Mouse (Mus musculus) kidney, adult 2 months (tissue): ENCODE measurements around the gene Syt6.

Source experiments
- CTCF ChIP-seq: fragments of 200-500 bp; conservative IDR thresholded peaks from 2 replicates; pipeline ENCODE4 v1.5.1; 2011; ENCODE audit warnings: low read depth, mild to moderate bottlenecking, control low read depth, low read length, moderate library complexity, mixed read lengths; ENCODE audit not compliant: insufficient read depth, insufficient read length
- POLR2A ChIP-seq: fragments of 200-500 bp; IDR thresholded peaks from one replicate; pipeline ENCODE4 v1.6.1; 2011; ENCODE audit warnings: low read depth, low read length, control low read depth

GRCm38 (mm10) chr3:103534036-103534435, 41.0 kb upstream of the Syt6 start:
- no peak for TF ChIP-seq POLR2A
- no peak for TF ChIP-seq CTCF
